Mouse (Mus musculus) stomach, embryonic 15.5 days (tissue): ENCODE measurements around the gene Zfp663. TPM values are rescaled to one million over a fixed set of nuclear protein-coding genes. Genes with fewer than 3 reads are reported as not detected.

Experiments used
- ATAC-seq: fragments of 200-750 bp; cut with Nextera tagmentation; 2 replicates; pipeline ENCODE4 v1.8.0; 2017; ENCODE audit warnings: low read depth, moderate number of reproducible peaks, moderate TSS enrichment; ENCODE audit not compliant: insufficient read depth, low FRiP score
- H3K27ac ChIP-seq: fragments of 300-500 bp; sonication (generic); 2 replicates; pipeline ENCODE4 v1.5.1; 2015; ENCODE audit warnings: mild to moderate bottlenecking, inconsistent platforms
- H3K27me3 ChIP-seq: fragments of 300-500 bp; sonication (generic); replicated peaks from 2 replicates; pipeline ENCODE4 v1.6.1; 2015; ENCODE audit warnings: inconsistent platforms
- H3K36me3 ChIP-seq: fragments of 300-500 bp; sonication (generic); 2 replicates; pipeline ENCODE4 v1.6.1; 2015; ENCODE audit warnings: inconsistent platforms
- H3K4me1 ChIP-seq: fragments of 300-500 bp; sonication (generic); 2 replicates; pipeline ENCODE4 v1.6.1; 2015; ENCODE audit warnings: inconsistent platforms
- H3K4me2 ChIP-seq: fragments of 300-500 bp; sonication (generic); 2 replicates; pipeline ENCODE4 v1.6.1; 2015; ENCODE audit warnings: mild to moderate bottlenecking, inconsistent platforms
- H3K4me3 ChIP-seq: fragments of 300-500 bp; sonication (generic); replicated peaks from 2 replicates; pipeline ENCODE4 v1.5.1; 2015; ENCODE audit warnings: inconsistent platforms
- H3K9ac ChIP-seq: fragments of 300-500 bp; sonication (generic); 2 replicates; pipeline ENCODE4 v1.6.1; 2015; ENCODE audit warnings: inconsistent platforms
- H3K9me3 ChIP-seq: fragments of 300-500 bp; sonication (generic); 2 replicates; pipeline ENCODE4 v1.6.1; 2016; ENCODE audit warnings: inconsistent platforms
- WGBS: fragments of 180-500 bp; shearing (Covaris S2); methylation state at CpG from one replicate; pipeline ENCODE4 v1.1.7; 2015; 5-methylcytosine and 5-hydroxymethylcytosine counted together
- polyA plus RNA-seq: library from polyadenylated mRNA; unstranded; fragments of >200 nt; fragmentation: Nextera tagmentation; extraction: Ambion mirVana; gene quantifications from 2 replicates; pipeline ENCODE4 v1.2.1, GENCODE M21; 2015

Zfp663 gene
- polyA plus RNA-seq, 1 experiment from 2014 or later: 0.64 TPM

- Histone ChIP-seq H3K36me3 (peaks cover 28% of the 10 kb centered on the region), H3K9ac (no peak overlapping the region), H3K9me3 (no peaks in the 10 kb centered on the region), H3K27ac (peak overlapping the region; percentile 59), H3K4me1 (peaks cover 43% of the 10 kb centered on the region), H3K27me3 (no peaks in the 10 kb centered on the region), H3K4me2 (0 out of 2 replicates have a peak overlapping the region, but pooled peaks have one; percentile 1), H3K4me3 (no peak overlapping the region)
- WGBS: 14% methylated on average over 9 of the region's 9 CpGs
- peak; percentile 72 for ATAC-seq
These were observed 51.6 kb downstream of the Zfp663 start for GRCm38 (mm10) chr2:165316837-165317473.

DNA sequence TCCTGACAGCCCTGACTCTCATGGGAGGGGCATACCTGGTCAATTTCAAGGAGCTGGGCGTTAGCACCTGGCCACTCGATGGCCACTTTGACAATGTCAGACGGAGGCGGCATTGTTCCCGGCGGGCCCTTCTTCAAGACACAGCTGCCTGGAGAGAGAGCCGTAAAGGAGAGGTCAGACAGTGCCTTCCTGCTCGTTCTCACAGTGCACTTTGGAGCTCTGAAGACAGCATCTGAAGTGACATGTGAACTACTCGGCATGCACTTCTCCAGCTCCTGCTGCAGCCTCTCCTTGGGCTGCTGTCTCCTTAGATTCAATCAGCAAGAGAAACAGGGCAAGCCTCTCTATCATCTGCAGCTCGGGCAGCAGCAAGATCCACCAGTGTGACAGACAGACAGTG lies 52.3 kb downstream of the Zfp663 start:
- Histone ChIP-seq H3K27ac (peak overlapping the region; percentile 59; the same call in 1 of the 2 replicates), H3K4me2 (no peak overlapping the region), H3K9me3 (no peaks in the 10 kb centered on the region), H3K36me3 (peaks cover 36% of the 10 kb centered on the region), H3K4me1 (peaks cover 35% of the 10 kb centered on the region), H3K27me3 (no peaks in the 10 kb centered on the region), H3K4me3 (no peak overlapping the region), H3K9ac (no peak overlapping the region)
- WGBS: 48% methylated on average over 10 of the region's 10 CpGs
- no peak for ATAC-seq

GRCm38 (mm10) chr2:165314197-165314596 lies 54.3 kb downstream of the Zfp663 start:
- 90% methylated on average over 8 of the region's 8 CpGs for WGBS
- Histone ChIP-seq H3K9me3 (no peaks in the 10 kb centered on the region), H3K27ac (no peak overlapping the region), H3K9ac (no peak overlapping the region), H3K4me2 (no peak overlapping the region), H3K36me3 (peaks cover 46% of the 10 kb centered on the region), H3K4me3 (no peak overlapping the region), H3K27me3 (no peaks in the 10 kb centered on the region), H3K4me1 (peaks cover 26% of the 10 kb centered on the region)
- no peak for ATAC-seq

- Histone ChIP-seq H3K4me3 (no peak overlapping the region), H3K36me3 (peaks cover 50% of the 10 kb centered on the region), H3K9ac (no peak overlapping the region), H3K27ac (no peak overlapping the region), H3K4me2 (no peak overlapping the region), H3K4me1 (peaks cover 12% of the 10 kb centered on the region), H3K27me3 (no peaks in the 10 kb centered on the region), H3K9me3 (no peaks in the 10 kb centered on the region)
- 66% methylated on average over 7 of the region's 7 CpGs for WGBS
- no peak for ATAC-seq
These were observed 56.1 kb downstream of the Zfp663 start for GRCm38 (mm10) chr2:165312381-165312780.

GRCm38 (mm10) chr2:165311577-165311976 lies 57.0 kb downstream of the Zfp663 start:
- Histone ChIP-seq H3K9me3 (no peaks in the 10 kb centered on the region), H3K27me3 (no peaks in the 10 kb centered on the region), H3K9ac (no peak overlapping the region), H3K4me3 (no peak overlapping the region), H3K4me2 (no peak overlapping the region), H3K27ac (no peak overlapping the region), H3K36me3 (peaks cover 50% of the 10 kb centered on the region), H3K4me1 (peaks cover 4% of the 10 kb centered on the region)
- ATAC-seq: no peak
- 91% methylated on average over 12 of the region's 12 CpGs for WGBS

DNA sequence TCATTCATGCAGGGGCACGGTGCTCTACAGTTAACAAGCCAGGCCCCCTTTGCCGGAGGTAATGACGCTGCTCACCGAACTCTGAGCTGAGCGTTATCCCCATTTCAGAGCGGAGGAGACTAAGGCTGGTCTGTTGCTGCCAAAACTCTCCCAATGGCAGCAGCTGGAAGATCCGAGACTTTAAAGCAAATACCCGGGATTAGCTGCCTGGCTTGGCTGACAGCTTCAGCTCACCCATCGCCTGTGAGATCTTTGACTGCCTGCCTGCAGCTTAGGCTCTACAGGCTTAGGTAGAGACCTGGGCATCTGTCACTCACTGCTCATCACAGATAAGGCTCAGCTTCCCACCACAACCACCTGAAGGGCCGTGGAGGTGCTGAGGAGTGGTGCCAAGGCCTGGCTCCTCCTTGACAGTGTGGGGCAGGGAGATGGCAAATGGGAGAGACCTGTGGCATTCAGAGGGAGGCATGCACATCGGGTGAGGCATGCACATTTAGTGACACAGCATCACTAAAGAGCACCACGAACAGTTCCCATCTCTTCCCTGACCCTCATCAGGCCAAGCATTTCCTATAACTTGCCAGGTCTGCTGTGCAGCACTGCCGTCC lies 57.6 kb downstream of the Zfp663 start:
- ATAC-seq: no peak
- H3K36me3 ChIP-seq: peaks cover 49% of the 10 kb centered on the region
- no peaks in the 10 kb centered on the region for H3K27me3 ChIP-seq
- no peak overlapping the region for H3K4me2 ChIP-seq
- no peak overlapping the region for H3K27ac ChIP-seq
- H3K9me3 ChIP-seq: no peaks in the 10 kb centered on the region
- no peak overlapping the region for H3K4me3 ChIP-seq
- H3K9ac ChIP-seq: no peak overlapping the region
- 75% methylated on average over 13 of the region's 13 CpGs for WGBS
- no peaks in the 10 kb centered on the region for H3K4me1 ChIP-seq

GRCm38 (mm10) chr2:165307801-165308200 lies 60.7 kb downstream of the Zfp663 start:
- WGBS: 86% methylated on average over 6 of the region's 6 CpGs
- no peak overlapping the region for H3K27ac ChIP-seq
- ATAC-seq: no peak

DNA sequence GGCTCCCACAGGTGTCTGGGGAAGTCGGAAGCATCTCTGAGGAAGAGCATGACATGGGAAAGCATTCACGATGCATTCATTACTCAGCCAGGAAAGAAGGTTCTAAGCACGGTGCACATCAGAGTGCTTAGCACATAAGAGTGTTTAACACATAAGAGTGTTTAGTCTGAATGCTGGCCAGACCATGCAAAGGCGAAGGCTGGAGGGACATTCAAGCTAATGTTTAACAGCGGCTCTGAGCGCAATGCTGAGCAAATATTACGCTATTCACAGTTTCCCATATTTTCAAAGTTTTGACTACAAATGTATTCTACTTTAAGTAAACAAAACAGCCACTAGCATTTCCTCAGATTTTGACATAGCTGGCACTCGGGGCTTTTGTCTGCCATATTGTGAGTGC lies 63.1 kb downstream of the Zfp663 start:
- no peak overlapping the region for H3K27ac ChIP-seq
- no peak overlapping the region for H3K4me3 ChIP-seq
- no peaks in the 10 kb centered on the region for H3K27me3 ChIP-seq
- 68% methylated on average over 8 of the region's 8 CpGs for WGBS
- peaks cover 38% of the 10 kb centered on the region for H3K36me3 ChIP-seq
- no peak overlapping the region for H3K4me2 ChIP-seq
- no peak overlapping the region for H3K9ac ChIP-seq
- ATAC-seq: no peak
- H3K4me1 ChIP-seq: no peaks in the 10 kb centered on the region
- H3K9me3 ChIP-seq: no peaks in the 10 kb centered on the region

More at GRCm38 (mm10) chr2:165307801-165308200, 60.7 kb downstream of the Zfp663 start:
- Histone ChIP-seq H3K4me2 (no peak overlapping the region), H3K4me3 (no peak overlapping the region), H3K36me3 (peaks cover 47% of the 10 kb centered on the region), H3K9me3 (no peaks in the 10 kb centered on the region), H3K4me1 (no peaks in the 10 kb centered on the region), H3K9ac (no peak overlapping the region), H3K27me3 (no peaks in the 10 kb centered on the region)

GRCm38 (mm10) chr2:165304819-165305218 lies 63.7 kb downstream of the Zfp663 start:
- Histone ChIP-seq H3K36me3 (peaks cover 38% of the 10 kb centered on the region), H3K9me3 (no peaks in the 10 kb centered on the region), H3K9ac (no peak overlapping the region), H3K27ac (no peak overlapping the region), H3K27me3 (no peaks in the 10 kb centered on the region), H3K4me1 (no peaks in the 10 kb centered on the region), H3K4me2 (no peak overlapping the region), H3K4me3 (no peak overlapping the region)
- WGBS: 76% methylated on average over 19 of the region's 19 CpGs
- no peak for ATAC-seq

- 91% methylated on average over 6 of the region's 6 CpGs for WGBS
- no peak overlapping the region for H3K4me3 ChIP-seq
- H3K27me3 ChIP-seq: no peaks in the 10 kb centered on the region
- no peak overlapping the region for H3K4me2 ChIP-seq
- H3K27ac ChIP-seq: no peak overlapping the region
- H3K9me3 ChIP-seq: no peaks in the 10 kb centered on the region
- no peak overlapping the region for H3K9ac ChIP-seq
- H3K36me3 ChIP-seq: peaks cover 32% of the 10 kb centered on the region
- H3K4me1 ChIP-seq: no peaks in the 10 kb centered on the region
- no peak for ATAC-seq
These were observed 65.0 kb downstream of the Zfp663 start for GRCm38 (mm10) chr2:165303354-165304012.

- Histone ChIP-seq H3K4me3 (no peak overlapping the region), H3K27me3 (no peaks in the 10 kb centered on the region), H3K4me2 (no peak overlapping the region), H3K9me3 (no peaks in the 10 kb centered on the region), H3K4me1 (no peaks in the 10 kb centered on the region), H3K9ac (no peak overlapping the region), H3K27ac (no peak overlapping the region), H3K36me3 (peaks cover 51% of the 10 kb centered on the region)
- no peak for ATAC-seq
- 73% methylated on average over 3 of the region's 3 CpGs for WGBS
These were observed 67.1 kb downstream of the Zfp663 start for GRCm38 (mm10) chr2:165301409-165301808.
